Mouse (Mus musculus) kidney, embryonic 16.5 days (tissue): ENCODE data around the gene Scn11a. TPM values are rescaled to one million over a fixed set of nuclear protein-coding genes. Genes with fewer than 3 reads are reported as not detected.

Experiments
- ATAC-seq: fragments of 200-750 bp; cut with Nextera tagmentation; 2 replicates; pipeline ENCODE4 v1.8.0; 2017; ENCODE audit warnings: moderate TSS enrichment; ENCODE audit not compliant: low FRiP score, low TSS enrichment
- H3K27ac ChIP-seq: fragments of 300-500 bp; sonication (generic); 2 replicates; pipeline ENCODE4 v1.5.1; 2014; ENCODE audit warnings: low read length
- H3K27me3 ChIP-seq: fragments of 300-500 bp; sonication (generic); 2 replicates; pipeline ENCODE4 v1.6.1; 2014; ENCODE audit warnings: low read length, control low read depth, mixed read lengths; ENCODE audit not compliant: insufficient read depth
- H3K36me3 ChIP-seq: fragments of 300-500 bp; sonication (generic); 2 replicates; pipeline ENCODE4 v1.6.1; 2014; ENCODE audit warnings: low read length, control low read depth, mixed read lengths; ENCODE audit not compliant: insufficient read depth
- H3K4me1 ChIP-seq: fragments of 300-500 bp; sonication (generic); 2 replicates; pipeline ENCODE4 v1.6.1; 2014; ENCODE audit warnings: low read length, control low read depth, mixed read lengths; ENCODE audit not compliant: insufficient read depth
- H3K4me2 ChIP-seq: fragments of 300-500 bp; sonication (generic); replicated peaks from 2 replicates; pipeline ENCODE4 v1.6.1; 2014; ENCODE audit warnings: low read depth, low read length
- H3K4me3 ChIP-seq: fragments of 300-500 bp; sonication (generic); 2 replicates; pipeline ENCODE4 v1.5.1; 2014; ENCODE audit warnings: mild to moderate bottlenecking, low read length
- H3K9ac ChIP-seq: fragments of 300-500 bp; sonication (generic); replicated peaks from 2 replicates; pipeline ENCODE4 v1.6.1; 2014; ENCODE audit warnings: low read length
- H3K9me3 ChIP-seq: fragments of 300-500 bp; sonication (generic); 2 replicates; pipeline ENCODE4 v1.6.1; 2016; ENCODE audit warnings: low read length, control low read depth
- WGBS: fragments of 180-500 bp; shearing (Covaris S2); extraction: QIAGEN DNeasy Blood & Tissue Kit; methylation state at CpG from one replicate; pipeline ENCODE4 v1.1.7; 2014; 5-methylcytosine and 5-hydroxymethylcytosine counted together
- polyA plus RNA-seq: library from polyadenylated mRNA; unstranded; fragments of >200 nt; fragmentation: Nextera tagmentation; extraction: Ambion mirVana; gene quantifications from 2 replicates; pipeline ENCODE4 v1.2.1, GENCODE M21; 2015

The Scn11a gene
- polyA plus RNA-seq = 0.05 and 0.09 TPM in 2 replicates

GRCm38 (mm10) chr9:119825297-119825696 is at the start of gene Scn11a:
Gene Scn11a, minus strand, starts transcription at chr9:119825456.
- Histone ChIP-seq H3K9me3 (no peaks in the 10 kb centered on the region), H3K9ac (no peak within 1 kb of the TSS), H3K27me3 (no peaks in the 10 kb centered on the region), H3K27ac (no peak within 1 kb of the TSS), H3K36me3 (no peaks in the 10 kb centered on the region), H3K4me3 (no peak within 1 kb of the TSS), H3K4me1 (no peaks in the 10 kb centered on the region), H3K4me2 (no peak within 1 kb of the TSS)
- WGBS = 24% methylated on average over 4 of the region's 4 CpGs
- no peak for ATAC-seq

GRCm38 (mm10) chr9:119854170-119854569 is 28.9 kb upstream of the Scn11a start:
- Histone ChIP-seq H3K27me3 (no peaks in the 10 kb centered on the region), H3K9ac (no peak overlapping the region), H3K4me1 (peaks cover 23% of the 10 kb centered on the region), H3K27ac (peak overlapping the region; percentile 46; the same call in 1 of the 2 replicates), H3K4me2 (no peak overlapping the region), H3K36me3 (no peaks in the 10 kb centered on the region), H3K9me3 (peaks cover 8% of the 10 kb centered on the region), H3K4me3 (no peak overlapping the region)
- no peak for ATAC-seq
- WGBS = 55% methylated on average over 8 of the region's 8 CpGs

- H3K27ac ChIP-seq = peak overlapping the region; percentile 69
- H3K9me3 ChIP-seq = peaks cover 8% of the 10 kb centered on the region
- no peak overlapping the region for H3K4me2 ChIP-seq
- H3K4me1 ChIP-seq = peaks cover 28% of the 10 kb centered on the region
- no peak overlapping the region for H3K9ac ChIP-seq
- no peaks in the 10 kb centered on the region for H3K36me3 ChIP-seq
- H3K4me3 ChIP-seq = no peak overlapping the region
- peak; percentile 43; the same call in 1 of the 2 replicates for ATAC-seq
- 31% methylated on average over 2 of the region's 2 CpGs for WGBS
- no peaks in the 10 kb centered on the region for H3K27me3 ChIP-seq
Measured at GRCm38 (mm10) chr9:119853071-119853846, 28.0 kb upstream of the Scn11a start.

GRCm38 (mm10) chr9:119852347-119853030 is 27.2 kb upstream of the Scn11a start:
- Histone ChIP-seq H3K27me3 (no peaks in the 10 kb centered on the region), H3K4me1 (peaks cover 28% of the 10 kb centered on the region), H3K36me3 (no peaks in the 10 kb centered on the region), H3K4me3 (no peak overlapping the region), H3K9ac (no peak overlapping the region), H3K4me2 (no peak overlapping the region), H3K27ac (peak overlapping the region; percentile 69; the same call in 1 of the 2 replicates), H3K9me3 (peaks cover 5% of the 10 kb centered on the region)
- ATAC-seq = peak; percentile 80
- WGBS = 37% methylated on average over 10 of the region's 10 CpGs

- ATAC-seq = no peak
Measured at GRCm38 (mm10) chr9:119849214-119849613, 24.0 kb upstream of the Scn11a start.

GRCm38 (mm10) chr9:119848671-119849070 is 23.4 kb upstream of the Scn11a start:
- ATAC-seq = no peak
- Histone ChIP-seq H3K27me3 (no peaks in the 10 kb centered on the region), H3K4me2 (no peak overlapping the region), H3K4me3 (no peak overlapping the region), H3K27ac (no peak overlapping the region), H3K9me3 (no peaks in the 10 kb centered on the region), H3K9ac (no peak overlapping the region), H3K36me3 (no peaks in the 10 kb centered on the region), H3K4me1 (peaks cover 27% of the 10 kb centered on the region)
- 30% methylated on average over 7 of the region's 7 CpGs for WGBS

More at GRCm38 (mm10) chr9:119849214-119849613, 24.0 kb upstream of the Scn11a start:
- WGBS = 11% methylated on average over 8 of the region's 8 CpGs
- Histone ChIP-seq H3K4me3 (no peak overlapping the region), H3K4me1 (peaks cover 28% of the 10 kb centered on the region), H3K4me2 (no peak overlapping the region), H3K36me3 (no peaks in the 10 kb centered on the region), H3K27me3 (no peaks in the 10 kb centered on the region), H3K9me3 (no peaks in the 10 kb centered on the region), H3K9ac (no peak overlapping the region), H3K27ac (no peak overlapping the region)

- no peak for ATAC-seq
- H3K36me3 ChIP-seq = no peaks in the 10 kb centered on the region
- H3K9me3 ChIP-seq = no peaks in the 10 kb centered on the region
- 82% methylated on average over 6 of the region's 6 CpGs for WGBS
- no peak overlapping the region for H3K4me3 ChIP-seq
- no peaks in the 10 kb centered on the region for H3K27me3 ChIP-seq
- no peak overlapping the region for H3K4me2 ChIP-seq
- no peak overlapping the region for H3K27ac ChIP-seq
- no peak overlapping the region for H3K9ac ChIP-seq
- peaks cover 18% of the 10 kb centered on the region for H3K4me1 ChIP-seq
Measured at GRCm38 (mm10) chr9:119847187-119847586, 21.9 kb upstream of the Scn11a start.

- WGBS = 24% methylated on average over 5 of the region's 5 CpGs
- no peak for ATAC-seq
- H3K27me3 ChIP-seq = 0 out of 2 replicates have a peak, but pooled peaks cover 3% of the 10 kb centered on the region
Measured at GRCm38 (mm10) chr9:119844724-119845123, 19.5 kb upstream of the Scn11a start.

GRCm38 (mm10) chr9:119843549-119843948 is 18.3 kb upstream of the Scn11a start:
- WGBS = 85% methylated on average over 4 of the region's 4 CpGs
- Histone ChIP-seq H3K4me3 (no peak overlapping the region), H3K9ac (no peak overlapping the region), H3K27me3 (0 out of 2 replicates have a peak, but pooled peaks cover 3% of the 10 kb centered on the region), H3K4me1 (0 out of 2 replicates have a peak, but pooled peaks cover 7% of the 10 kb centered on the region), H3K27ac (no peak overlapping the region), H3K9me3 (no peaks in the 10 kb centered on the region), H3K4me2 (no peak overlapping the region), H3K36me3 (no peaks in the 10 kb centered on the region)
- no peak for ATAC-seq

More at GRCm38 (mm10) chr9:119844724-119845123, 19.5 kb upstream of the Scn11a start:
- peaks cover 15% of the 10 kb centered on the region for H3K4me1 ChIP-seq
- no peaks in the 10 kb centered on the region for H3K9me3 ChIP-seq
- no peak overlapping the region for H3K4me3 ChIP-seq
- no peak overlapping the region for H3K4me2 ChIP-seq
- H3K36me3 ChIP-seq = no peaks in the 10 kb centered on the region
- no peak overlapping the region; the same call in 1 of the 2 replicates for H3K27ac ChIP-seq
- no peak overlapping the region for H3K9ac ChIP-seq
